Mouse (Mus musculus) liver, embryonic 16.5 days (tissue): ENCODE data around the gene Mtch1. TPM values are rescaled to one million over a fixed set of nuclear protein-coding genes. Genes with fewer than 3 reads are reported as not detected.
A peak's percentile ranks its signal among the peaks of the same experiment; 100 is the strongest.
"Not testable (repeated sequence)": the region's sequence is repeated elsewhere in the genome, so short reads cannot be mapped to it uniquely, and the experiment has no call there.

Experiments
- ATAC-seq: fragments of 200-750 bp; cut with Nextera tagmentation; 2 replicates; pipeline ENCODE4 v1.8.0; 2017; ENCODE audit warnings: low read depth, mild to moderate bottlenecking, moderate number of reproducible peaks, moderate library complexity
- H3K27ac ChIP-seq: fragments of 300-500 bp; sonication (generic); 2 replicates; pipeline ENCODE4 v1.5.1; 2014; ENCODE audit warnings: mild to moderate bottlenecking, low read length
- H3K27me3 ChIP-seq: fragments of 300-500 bp; sonication (generic); 2 replicates; pipeline ENCODE4 v1.6.1; 2014; ENCODE audit warnings: low read depth, low read length, mixed read lengths; ENCODE audit not compliant: control insufficient read depth, insufficient read depth
- H3K36me3 ChIP-seq: fragments of 300-500 bp; sonication (generic); 2 replicates; pipeline ENCODE4 v1.6.1; 2014; ENCODE audit warnings: mild to moderate bottlenecking; ENCODE audit not compliant: control insufficient read depth, insufficient read depth
- H3K4me1 ChIP-seq: fragments of 300-500 bp; sonication (generic); 2 replicates; pipeline ENCODE4 v1.6.1; 2014; ENCODE audit warnings: low read depth, low read length, mixed read lengths; ENCODE audit not compliant: control insufficient read depth
- H3K4me2 ChIP-seq: fragments of 300-500 bp; sonication (generic); 2 replicates; pipeline ENCODE4 v1.6.1; 2014; ENCODE audit warnings: low read depth, low read length, mixed read lengths
- H3K4me3 ChIP-seq: fragments of 300-500 bp; sonication (generic); 2 replicates; pipeline ENCODE4 v1.5.1; 2014; ENCODE audit warnings: low read depth, mild to moderate bottlenecking, low read length
- H3K9ac ChIP-seq: fragments of 300-500 bp; sonication (generic); 2 replicates; pipeline ENCODE4 v1.6.1; 2014; ENCODE audit warnings: low read depth, low read length
- H3K9me3 ChIP-seq: fragments of 300-500 bp; sonication (generic); replicated peaks from 2 replicates; pipeline ENCODE4 v1.6.1; 2016; ENCODE audit warnings: low read length; ENCODE audit not compliant: control insufficient read depth
- WGBS: fragments of 180-500 bp; shearing (Covaris S2); extraction: QIAGEN DNeasy Blood & Tissue Kit; methylation state at CpG from one replicate; pipeline ENCODE4 v1.1.7; 2014; ENCODE audit not compliant: insufficient replicate concordance; 5-methylcytosine and 5-hydroxymethylcytosine counted together
- polyA plus RNA-seq: library from polyadenylated mRNA; unstranded; fragments of >200 nt; fragmentation: Nextera tagmentation; extraction: Ambion mirVana; gene quantifications from 2 replicates; pipeline ENCODE4 v1.2.1, GENCODE M21; 2015

Gene Mtch1
- 33.3 and 48.5 TPM in 2 replicates for polyA plus RNA-seq

DNA sequence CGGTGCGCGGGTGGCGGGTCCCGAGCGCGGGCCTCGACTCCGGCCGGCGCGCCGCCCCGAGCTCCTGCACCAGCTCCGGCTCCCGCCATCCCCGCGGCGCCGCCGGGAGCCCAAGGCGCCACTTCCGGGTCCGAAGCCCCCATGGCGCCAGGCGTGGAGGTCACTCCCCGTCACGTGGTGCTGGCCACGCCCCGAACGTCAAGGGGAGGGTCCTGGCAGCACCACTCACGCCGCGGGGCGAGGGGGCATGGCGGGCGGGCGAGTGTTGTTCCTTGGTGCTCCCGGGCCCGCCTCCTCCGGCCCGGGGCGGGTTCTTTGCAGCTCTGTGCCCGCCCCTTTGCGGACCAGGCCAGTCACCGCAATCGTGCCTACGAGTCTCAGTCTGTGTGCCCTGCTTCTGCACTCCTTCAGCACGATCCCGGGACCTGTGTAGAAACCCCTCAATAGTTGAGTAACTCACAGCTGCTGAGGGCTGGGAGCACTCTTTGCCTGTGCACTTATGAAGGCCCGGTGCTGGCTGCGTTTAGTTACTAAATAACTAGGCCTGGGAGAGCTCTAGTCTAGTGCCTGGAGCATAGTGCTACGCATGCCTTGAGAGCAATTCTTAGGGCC is at the start of gene Mtch1:
Gene Mtch1 (minus strand): TSS at position 290 of the 612 bp plus-strand sequence.
- Histone ChIP-seq H3K4me3 (peak within 1 kb of the TSS; percentile 92), H3K27me3 (no peaks in the 10 kb centered on the region), H3K9ac (peak within 1 kb of the TSS; percentile 84), H3K4me2 (peak within 1 kb of the TSS; percentile 84), H3K36me3 (no peaks in the 10 kb centered on the region), H3K4me1 (peaks cover 22% of the 10 kb centered on the region), H3K27ac (peak within 1 kb of the TSS; percentile 86), H3K9me3 (no peaks in the 10 kb centered on the region)
- ATAC-seq: peak; percentile 97
- WGBS: 1% methylated on average over 51 of the region's 53 CpGs

DNA sequence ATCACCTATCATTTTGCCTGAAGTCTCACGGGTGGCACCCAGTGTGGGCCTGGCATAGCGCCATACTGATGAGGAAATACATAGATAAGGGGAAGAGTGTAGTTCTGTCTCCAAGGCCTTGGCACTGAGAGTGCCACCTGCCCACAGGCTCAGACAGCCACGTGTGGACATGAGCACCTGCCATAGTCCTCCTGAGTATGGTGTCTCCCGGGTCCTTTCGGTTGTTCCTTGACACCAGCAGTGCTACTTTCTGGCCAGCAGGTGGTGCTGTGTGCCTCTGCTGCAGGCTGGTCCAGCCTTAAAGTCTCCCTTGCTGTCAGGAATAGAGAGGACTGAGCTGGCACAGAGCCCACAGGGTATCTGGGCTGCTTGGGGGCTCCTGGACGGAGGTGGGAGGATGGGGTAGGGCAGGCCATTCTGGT is 49.1 kb upstream of the Mtch1 start:
- peak overlapping the region; percentile 73 for H3K27ac ChIP-seq
- H3K4me3 ChIP-seq: no peak overlapping the region
- peak overlapping the region; percentile 75; the same call in 1 of the 2 replicates for H3K4me2 ChIP-seq
- 13% methylated on average over 6 of the region's 6 CpGs for WGBS
- H3K36me3 ChIP-seq: no peaks in the 10 kb centered on the region
- peak; percentile 59 for ATAC-seq
- H3K9ac ChIP-seq: peak overlapping the region; percentile 56
- H3K9me3 ChIP-seq: no peaks in the 10 kb centered on the region
- H3K4me1 ChIP-seq: peaks cover 49% of the 10 kb centered on the region
- no peaks in the 10 kb centered on the region for H3K27me3 ChIP-seq

DNA sequence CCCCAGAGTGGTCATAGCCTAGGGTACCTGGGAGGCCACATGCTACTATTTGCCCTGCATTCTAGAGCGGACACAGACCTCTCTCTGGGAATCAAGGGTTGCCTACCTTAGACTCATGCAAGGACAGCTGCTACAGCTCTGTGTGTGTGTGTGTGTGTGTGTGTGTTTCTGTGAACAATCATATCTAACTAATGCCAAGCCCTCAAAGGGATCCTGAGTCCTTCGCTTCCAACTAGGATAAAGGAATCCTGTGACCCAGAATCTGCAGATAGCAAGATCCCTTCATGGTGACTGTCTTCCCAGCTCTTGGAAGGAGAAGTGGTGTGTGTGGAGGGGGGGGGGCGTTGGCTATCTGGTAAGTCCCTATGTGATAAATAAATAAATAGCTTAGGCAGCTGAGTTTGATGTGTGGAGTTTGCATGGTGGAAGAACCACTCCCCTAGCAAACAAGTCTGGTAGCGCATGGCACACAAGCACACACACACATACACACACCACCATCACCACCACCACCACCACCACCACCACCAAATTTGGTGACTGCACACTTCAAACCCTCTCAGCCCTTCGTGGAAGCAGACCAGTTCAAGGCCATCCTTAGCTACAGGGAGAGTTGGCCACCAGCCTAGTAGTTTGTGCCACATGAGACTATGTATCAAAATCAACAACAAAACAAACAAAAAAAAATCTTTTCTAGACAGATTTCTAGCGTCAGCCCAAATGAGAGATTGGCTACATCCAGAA is 48.5 kb upstream of the Mtch1 start:
- peaks cover 49% of the 10 kb centered on the region for H3K4me1 ChIP-seq

DNA sequence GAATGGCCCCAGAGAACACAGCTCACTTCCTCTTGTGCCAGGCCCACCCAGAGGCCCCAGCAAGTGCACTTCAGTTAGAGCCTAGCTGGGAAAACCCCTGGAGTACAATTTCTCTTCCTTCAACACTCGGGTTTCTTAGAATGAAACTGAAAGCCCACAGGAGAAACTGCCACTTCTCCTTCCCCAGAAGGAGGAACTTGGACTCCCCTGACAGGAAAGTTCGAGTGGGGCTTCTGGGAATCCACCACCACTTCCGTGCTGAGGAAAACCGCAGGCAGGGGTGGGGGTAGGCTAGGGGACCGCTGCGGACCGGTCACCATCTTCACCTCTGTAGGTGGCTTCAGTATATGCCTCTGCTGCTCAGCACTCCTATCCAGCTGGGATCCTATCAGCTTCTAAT is 47.6 kb upstream of the Mtch1 start:
- H3K4me1 ChIP-seq: peaks cover 49% of the 10 kb centered on the region
- no peaks in the 10 kb centered on the region for H3K36me3 ChIP-seq
- peak overlapping the region; percentile 29; the same call in 1 of the 2 replicates for H3K4me2 ChIP-seq
- 18% methylated on average over 7 of the region's 7 CpGs for WGBS
- no peak for ATAC-seq
- H3K4me3 ChIP-seq: no peak overlapping the region
- H3K27me3 ChIP-seq: no peaks in the 10 kb centered on the region
- no peaks in the 10 kb centered on the region for H3K9me3 ChIP-seq
- no peak overlapping the region for H3K9ac ChIP-seq
- peak overlapping the region; percentile 72 for H3K27ac ChIP-seq

More for the DNA sequence above, 48.5 kb upstream of the Mtch1 start:
- H3K27ac ChIP-seq: no peak overlapping the region
- no peaks in the 10 kb centered on the region for H3K27me3 ChIP-seq
- H3K4me3 ChIP-seq: no peak overlapping the region
- 45% methylated on average over 6 of the region's 6 CpGs for WGBS
- peak overlapping the region; percentile 56; the same call in 1 of the 2 replicates for H3K9ac ChIP-seq
- ATAC-seq: no peak
- no peaks in the 10 kb centered on the region for H3K36me3 ChIP-seq
- no peaks in the 10 kb centered on the region for H3K9me3 ChIP-seq
- H3K4me2 ChIP-seq: peak overlapping the region; percentile 75; the same call in 1 of the 2 replicates

DNA sequence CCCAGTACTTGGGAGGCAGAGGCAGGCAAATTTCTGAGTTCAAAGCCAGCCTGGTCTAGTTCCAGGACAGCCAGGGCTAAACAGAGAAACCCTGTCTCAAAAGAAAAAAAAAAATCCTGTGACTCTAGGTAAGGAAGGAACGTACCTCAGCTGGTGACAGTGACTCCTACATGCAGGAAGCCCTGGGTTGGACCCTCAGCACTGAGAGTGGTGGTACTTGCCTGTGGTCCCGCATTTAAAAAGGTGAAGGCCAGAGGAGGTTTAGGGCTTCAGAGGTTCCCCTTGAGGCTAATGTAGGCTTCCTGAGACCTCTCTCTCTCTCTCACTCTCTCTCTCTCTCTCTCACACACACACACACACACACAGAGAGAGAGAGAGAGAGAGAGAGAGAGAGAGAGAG is 47.0 kb upstream of the Mtch1 start:
- H3K9ac ChIP-seq, H3K4me2 ChIP-seq, H3K9me3 ChIP-seq, H3K27me3 ChIP-seq, H3K36me3 ChIP-seq, ATAC-seq, H3K4me3 ChIP-seq: not testable (repeated sequence)
- Histone ChIP-seq H3K4me1 (peaks cover 49% of the 10 kb centered on the region), H3K27ac (peak overlapping the region; percentile 72)
- 41% methylated on average over 2 of the region's 2 CpGs for WGBS

DNA sequence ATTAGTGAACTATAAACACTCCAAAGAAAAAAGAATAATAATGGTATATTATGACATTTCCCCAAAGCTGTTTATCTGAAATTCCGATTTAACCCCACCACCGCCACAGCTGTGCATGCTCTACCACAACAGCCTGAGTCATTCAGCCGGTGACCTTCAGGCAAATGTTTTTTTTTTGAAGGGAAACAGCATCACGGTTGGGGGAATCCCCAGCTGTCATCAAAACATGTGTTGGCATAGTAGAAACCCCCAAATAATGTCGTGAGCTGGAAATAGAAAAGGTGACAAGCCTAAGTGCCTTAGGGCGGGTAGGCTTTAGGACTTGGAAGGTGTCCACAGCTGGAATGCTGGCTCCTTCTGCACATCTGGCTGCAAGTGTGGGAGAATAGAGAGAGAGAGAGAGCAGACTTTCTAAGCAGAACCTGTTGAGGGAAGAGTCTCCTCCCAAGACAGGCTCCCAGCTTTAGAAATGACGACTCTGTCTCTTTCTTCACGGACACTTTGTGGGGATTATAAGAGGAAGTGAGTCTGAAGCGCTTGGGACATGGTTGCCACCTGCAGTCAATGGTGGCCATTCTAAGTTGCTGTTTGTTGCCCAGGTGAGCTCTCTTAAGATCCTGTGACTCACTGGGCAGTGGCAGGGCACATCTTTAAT is 46.5 kb upstream of the Mtch1 start:
- Histone ChIP-seq H3K36me3 (no peaks in the 10 kb centered on the region), H3K27ac (peak overlapping the region; percentile 72), H3K4me2 (no peak overlapping the region), H3K9ac (no peak overlapping the region), H3K4me1 (peaks cover 47% of the 10 kb centered on the region), H3K9me3 (no peaks in the 10 kb centered on the region), H3K27me3 (no peaks in the 10 kb centered on the region), H3K4me3 (no peak overlapping the region)
- WGBS: 22% methylated on average over 9 of the region's 9 CpGs
- no peak for ATAC-seq

DNA sequence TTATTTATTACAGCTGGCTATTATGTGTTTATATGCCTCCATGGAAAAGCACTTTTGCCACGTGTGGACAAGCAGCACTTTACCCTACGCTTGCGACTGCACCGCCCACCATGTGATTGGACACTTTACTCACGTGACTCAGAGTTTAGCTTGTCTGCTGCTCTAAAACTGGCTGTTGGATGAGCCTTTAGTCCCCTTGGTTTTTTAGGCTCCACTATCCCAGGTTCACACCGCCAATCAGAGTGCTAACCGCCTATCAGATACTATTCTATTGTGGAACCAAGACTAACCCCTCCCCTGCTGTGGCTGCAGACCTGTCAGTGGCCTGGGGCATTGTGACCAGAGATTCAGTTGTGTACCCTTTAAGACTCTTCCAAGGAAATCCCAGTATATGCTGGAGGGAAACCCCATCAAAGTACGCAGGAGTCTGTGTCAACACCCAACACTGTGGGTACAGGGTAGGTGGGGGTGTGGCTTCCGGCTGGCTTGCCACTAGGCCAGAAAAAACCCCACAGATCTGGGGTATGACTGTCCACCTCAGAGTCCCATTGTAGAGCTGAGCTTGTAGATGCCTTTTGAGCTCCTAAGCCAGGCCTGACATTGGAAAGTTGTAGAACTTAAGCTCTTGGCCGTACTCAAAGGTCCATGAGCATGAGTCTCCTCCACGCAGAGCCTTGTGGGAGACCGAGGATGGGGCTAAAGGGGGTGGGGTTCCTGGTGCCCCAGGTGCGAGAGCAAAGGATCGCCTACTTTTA is 45.8 kb upstream of the Mtch1 start:
- Histone ChIP-seq H3K4me1 (peaks cover 41% of the 10 kb centered on the region), H3K9ac (no peak overlapping the region), H3K4me2 (no peak overlapping the region), H3K27ac (0 out of 2 replicates have a peak overlapping the region, but pooled peaks have one; percentile 11), H3K4me3 (no peak overlapping the region), H3K9me3 (no peaks in the 10 kb centered on the region), H3K27me3 (no peaks in the 10 kb centered on the region), H3K36me3 (no peaks in the 10 kb centered on the region)
- ATAC-seq: no peak
- 39% methylated on average over 14 of the region's 14 CpGs for WGBS

DNA sequence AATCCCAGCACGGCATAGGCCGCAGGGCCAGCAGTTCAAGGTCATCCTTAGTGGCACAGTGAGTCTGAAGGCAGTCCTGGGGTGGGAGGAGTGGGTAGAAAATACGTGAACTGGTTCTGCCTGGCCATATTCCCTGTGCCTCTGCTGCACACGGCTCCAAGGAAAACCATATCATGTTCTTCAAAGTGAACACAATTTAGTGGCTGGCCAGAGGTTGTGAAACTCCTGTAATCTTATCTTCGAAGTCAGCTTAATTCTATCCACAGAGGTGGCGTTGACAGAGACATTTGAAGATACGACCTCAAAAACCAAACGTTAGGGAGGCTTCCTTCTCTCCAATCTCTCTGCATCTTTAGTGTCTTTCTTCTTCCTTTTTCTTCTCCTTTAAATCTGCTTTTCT is 43.5 kb upstream of the Mtch1 start:
- Histone ChIP-seq H3K36me3 (no peaks in the 10 kb centered on the region), H3K9ac (no peak overlapping the region), H3K9me3 (no peaks in the 10 kb centered on the region), H3K27ac (no peak overlapping the region), H3K4me1 (peaks cover 18% of the 10 kb centered on the region), H3K4me2 (no peak overlapping the region), H3K4me3 (no peak overlapping the region), H3K27me3 (no peaks in the 10 kb centered on the region)
- ATAC-seq: no peak
- 28% methylated on average over 8 of the region's 8 CpGs for WGBS
